Mouse (Mus musculus) CH12.LX (cell line): Measurements from ENCODE around the gene Tiam1. TPM values are rescaled to one million over a fixed set of nuclear protein-coding genes. Genes with fewer than 3 reads are reported as not detected.

Source experiments
- DNase-seq: peaks from one replicate; pipeline ENCODE4 v3.0.0-alpha.2; 2013; ENCODE audit errors: extremely low read depth
- H3K27ac ChIP-seq: 2 replicates; pipeline ENCODE4 v1.5.1; 2012; ENCODE audit warnings: low read depth, mild to moderate bottlenecking, control low read depth, moderate library complexity; ENCODE audit not compliant: insufficient read depth
- H3K27me3 ChIP-seq: replicated peaks from 2 replicates; pipeline ENCODE3; 2012; ENCODE audit warnings: inconsistent platforms
- H3K36me3 ChIP-seq, 2 experiments: replicated peaks in 1 of 2; 2 replicates each; pipeline versions ENCODE3 to v1.6.1; 2012; ENCODE audit warnings: inconsistent platforms in 1 of 2, low read length in 1 of 2, mild to moderate bottlenecking in 1 of 2, mixed read lengths in 1 of 2, moderate library complexity in 1 of 2; ENCODE audit not compliant: control insufficient read depth in 1 of 2, insufficient read depth in 1 of 2
- H3K4me1 ChIP-seq, 2 experiments: 2 replicates each; pipeline ENCODE4 v1.6.1; 2012; ENCODE audit warnings: inconsistent platforms in 1 of 2, moderate library complexity in 1 of 2; ENCODE audit not compliant: insufficient read depth in 2 of 2, control insufficient read depth in 1 of 2
- H3K4me2 ChIP-seq: 2 replicates; pipeline ENCODE4 v1.6.1; 2012; ENCODE audit warnings: low read depth, mild to moderate bottlenecking, control low read depth; ENCODE audit not compliant: poor library complexity, insufficient read depth, severe bottlenecking
- H3K4me3 ChIP-seq, 3 experiments: fragments of 150-350 bp in 1 of 3; sonication (generic) in 1 of 3; replicated peaks in 1 of 3; 2 replicates each; pipeline versions ENCODE3 to v1.5.1; 2011 to 2012; ENCODE audit warnings: low read depth in 2 of 3, low read length in 2 of 3, mild to moderate bottlenecking in 2 of 3, moderate library complexity in 2 of 3, control low read depth in 1 of 3, improper control_type of control experiment in 1 of 3, inconsistent platforms in 1 of 3, mixed read lengths in 1 of 3; ENCODE audit not compliant: poor library complexity in 1 of 3
- H3K79me2 ChIP-seq: replicated peaks from 2 replicates; pipeline ENCODE4 v1.6.1; 2012; ENCODE audit warnings: mild to moderate bottlenecking, moderate library complexity; ENCODE audit not compliant: control insufficient read depth, poor library complexity, insufficient read depth, severe bottlenecking; ENCODE audit errors: extremely low read depth
- H3K9ac ChIP-seq: 2 replicates; pipeline ENCODE4 v1.6.1; 2012; ENCODE audit warnings: low read depth, mild to moderate bottlenecking, control low read depth, moderate library complexity; ENCODE audit not compliant: insufficient read depth
- H3K9me3 ChIP-seq: replicated peaks from 2 replicates; pipeline ENCODE3; 2012; ENCODE audit warnings: low read length, inconsistent platforms, mixed read lengths
- BHLHE40 ChIP-seq: IDR thresholded peaks from 2 replicates; pipeline ENCODE4 v1.6.1; 2011; ENCODE audit warnings: mild to moderate bottlenecking, low read depth, low read length, improper control_type of control experiment
- CHD1 ChIP-seq: IDR thresholded peaks from 2 replicates; pipeline ENCODE4 v1.6.1; 2012; ENCODE audit warnings: low read depth, low read length, improper control_type of control experiment, inconsistent platforms
- CTCF ChIP-seq, 2 experiments: IDR thresholded peaks in 1 of 2; conservative IDR thresholded peaks in 1 of 2; 2 replicates each; pipeline ENCODE4 v1.5.1; 2011 to 2012; ENCODE audit warnings: low read depth in 2 of 2, low read length in 2 of 2, improper control_type of control experiment in 1 of 2, inconsistent platforms in 1 of 2, mild to moderate bottlenecking in 1 of 2, moderate library complexity in 1 of 2
- EP300 ChIP-seq: IDR thresholded peaks from 2 replicates; pipeline ENCODE4 v1.6.1; 2011; ENCODE audit warnings: low read length, improper control_type of control experiment
- JUN ChIP-seq: IDR thresholded peaks from 2 replicates; pipeline ENCODE4 v1.6.1; 2011; ENCODE audit warnings: low read depth, mild to moderate bottlenecking, low read length, improper control_type of control experiment, moderate library complexity; ENCODE audit not compliant: insufficient read depth
- JUND ChIP-seq: conservative IDR thresholded peaks from 2 replicates; pipeline ENCODE4 v1.6.1; 2011; ENCODE audit warnings: low read depth, low read length, improper control_type of control experiment
- KAT2A ChIP-seq: IDR thresholded peaks from 2 replicates; pipeline ENCODE4 v1.6.1; 2012; ENCODE audit warnings: low read length, improper control_type of control experiment, inconsistent platforms; ENCODE audit not compliant: insufficient replicate concordance
- MAFK ChIP-seq: IDR thresholded peaks from 2 replicates; pipeline ENCODE4 v1.6.1; 2011; ENCODE audit warnings: low read length, improper control_type of control experiment; ENCODE audit not compliant: insufficient replicate concordance
- MAZ ChIP-seq: IDR thresholded peaks from 2 replicates; pipeline ENCODE4 v1.6.1; 2012; ENCODE audit warnings: low read depth, mild to moderate bottlenecking, inconsistent platforms, low read length, improper control_type of control experiment, moderate library complexity
- MEF2A ChIP-seq: IDR thresholded peaks from 2 replicates; pipeline ENCODE4 v1.6.1; 2014; ENCODE audit warnings: low read depth, mild to moderate bottlenecking, inconsistent platforms, low read length, improper control_type of control experiment, borderline replicate concordance
- MXI1 ChIP-seq: IDR thresholded peaks from 2 replicates; pipeline ENCODE4 v1.6.1; 2011; ENCODE audit warnings: mild to moderate bottlenecking, low read depth, low read length, improper control_type of control experiment
- NRF1 ChIP-seq: IDR thresholded peaks from 2 replicates; pipeline ENCODE4 v1.6.1; 2014; ENCODE audit warnings: low read depth, mild to moderate bottlenecking, inconsistent platforms, low read length, improper control_type of control experiment, moderate library complexity
- RAD21 ChIP-seq: IDR thresholded peaks from 2 replicates; pipeline ENCODE4 v1.6.1; 2011; ENCODE audit warnings: low read depth, mild to moderate bottlenecking, low read length, improper control_type of control experiment, moderate library complexity
- ZNF384 ChIP-seq: IDR thresholded peaks from 2 replicates; pipeline ENCODE4 v1.6.1; 2012; ENCODE audit warnings: low read depth, low read length, improper control_type of control experiment, inconsistent platforms
- dilution Hi-C: fragments of 300-500 bp; cut with MboI; formaldehyde crosslinking; loops from 2 replicates; pipeline ENCODE4 v1.14.3; 2020; ENCODE audit warnings: low sequenced_read_pairs; ENCODE audit not compliant: extremely low pct_unique_long_range_greater_than_20kb, extremely low pct_ligation_motif_present
- in situ Hi-C: fragments of 300-500 bp; cut with MboI; formaldehyde crosslinking; loops from 3 replicates; pipeline ENCODE4 v1.14.3; 2019; ENCODE audit warnings: low sequenced_read_pairs, low pct_ligation_motif_present, low pct_unique_long_range_greater_than_20kb, mixed read lengths
- polyA plus RNA-seq: library from polyadenylated mRNA; unstranded; fragments of >175 nt; gene quantifications from 2 replicates; pipeline ENCODE4 v1.2.1, GENCODE M21; 2012; ENCODE audit warnings: low read depth; ENCODE audit not compliant: insufficient read length
- total RNA-seq, 2 experiments: library from RNA; depleted of rRNA; stranded (reverse); fragments of 300-350 nt in 1 of 2; fragments of >200 nt in 1 of 2; gene quantifications; 2 replicates each; pipeline ENCODE4 v1.2.3; 2012 to 2014

Tiam1 gene
- total and polyA plus RNA-seq, 3 experiments: 0.03 to 0.40 (median 0.04) TPM

DNA sequence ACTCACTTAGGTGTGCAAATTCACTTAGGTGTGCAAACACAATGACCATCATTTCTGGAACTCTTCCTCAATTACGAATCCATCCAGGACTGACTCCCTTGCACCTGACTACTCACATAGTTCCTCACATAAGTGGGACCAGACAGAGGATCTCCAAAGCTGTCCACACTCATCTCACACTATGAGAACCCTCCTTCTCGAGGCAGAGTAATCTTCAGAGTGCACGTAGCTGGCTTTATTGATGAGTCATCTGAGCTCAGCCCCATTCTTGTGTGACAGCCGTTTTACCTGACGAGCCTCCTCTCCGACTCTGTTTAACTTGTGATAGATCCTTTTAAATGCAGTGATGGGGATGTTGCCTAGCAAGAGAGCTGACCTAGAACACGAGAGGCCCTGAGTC is 41.0 kb downstream of the Tiam1 start:
- in situ Hi-C loops: no loop called here
- TF ChIP-seq BHLHE40 (no peak), JUN (no peak), MAFK (no peak), KAT2A (no peak), CHD1 (no peak), MEF2A (no peak), RAD21 (no peak)
- dilution Hi-C loops: no loop called here
- H3K27ac ChIP-seq: no peak overlapping the region
- H3K27me3 ChIP-seq: peaks cover 67% of the 10 kb centered on the region
- H3K9me3 ChIP-seq: peaks cover 53% of the 10 kb centered on the region
- no peak for DNase-seq
- no peak overlapping the region for H3K4me3 ChIP-seq
- no peak overlapping the region for H3K4me2 ChIP-seq
- H3K79me2 ChIP-seq: no peaks in the 10 kb centered on the region
- no peaks in the 10 kb centered on the region for H3K4me1 ChIP-seq
- H3K36me3 ChIP-seq: no peaks in the 10 kb centered on the region
- no peak overlapping the region for H3K9ac ChIP-seq

- Histone ChIP-seq H3K79me2 (no peaks in the 10 kb centered on the region), H3K36me3 (no peaks in the 10 kb centered on the region), H3K4me1 (no peaks in the 10 kb centered on the region), H3K9me3 (peaks cover 54% of the 10 kb centered on the region), H3K27ac (no peak overlapping the region), H3K4me3 (no peak overlapping the region), H3K4me2 (no peak overlapping the region), H3K9ac (no peak overlapping the region), H3K27me3 (peaks cover 76% of the 10 kb centered on the region)
- dilution Hi-C loops: no loop called here
- DNase-seq: no peak
- TF ChIP-seq MXI1 (no peak), CTCF (conservative IDR thresholded peaks at IDR 0.05 in 1 of 2, IDR thresholded peaks at IDR 0.05 in 1 of 2; ENCODE audit: low read depth in 2 of 2, low read length in 2 of 2) (no peak)
- in situ Hi-C loops: no loop called here
Measured at GRCm38 (mm10) chr16:90098191-90098605, 45.4 kb downstream of the Tiam1 start.

GRCm38 (mm10) chr16:90097769-90098168 is 45.8 kb downstream of the Tiam1 start:
- Histone ChIP-seq H3K9me3 (peaks cover 55% of the 10 kb centered on the region), H3K4me3 (no peak overlapping the region), H3K36me3 (no peaks in the 10 kb centered on the region), H3K4me1 (no peaks in the 10 kb centered on the region), H3K79me2 (no peaks in the 10 kb centered on the region), H3K27me3 (peaks cover 75% of the 10 kb centered on the region), H3K4me2 (no peak overlapping the region), H3K27ac (no peak overlapping the region), H3K9ac (no peak overlapping the region)
- DNase-seq: no peak
- TF ChIP-seq JUND (no peak), EP300 (no peak), NRF1 (no peak), MAZ (no peak), ZNF384 (no peak)
- in situ Hi-C loops: no loop called here
- dilution Hi-C loops: no loop called here
